Mouse (Mus musculus) forebrain, postnatal 0 days (tissue): Measurements from ENCODE around the gene Tmc3. TPM values are rescaled to one million over a fixed set of nuclear protein-coding genes. Genes with fewer than 3 reads are reported as not detected.

ENCODE experiments used
- ATAC-seq: fragments of 200-750 bp; cut with Nextera tagmentation; 2 replicates; pipeline ENCODE4 v1.8.0; 2017; ENCODE audit warnings: mild to moderate bottlenecking, moderate library complexity
- DNase-seq: peaks from one replicate; pipeline ENCODE4 v3.0.0-alpha.2; 2015
- H3K27ac ChIP-seq: fragments of 300-500 bp; sonication (generic); 2 replicates; pipeline ENCODE4 v1.5.1; 2014; ENCODE audit warnings: low read depth, mild to moderate bottlenecking, antibody characterized with exemption, low read length, moderate library complexity, mixed read lengths
- H3K27me3 ChIP-seq: fragments of 300-500 bp; sonication (generic); 2 replicates; pipeline ENCODE4 v1.6.1; 2014; ENCODE audit warnings: mild to moderate bottlenecking, low read length, mixed read lengths; ENCODE audit not compliant: insufficient read depth
- H3K36me3 ChIP-seq: fragments of 300-500 bp; sonication (generic); 2 replicates; pipeline ENCODE4 v1.6.1; 2014; ENCODE audit warnings: mild to moderate bottlenecking, moderate library complexity; ENCODE audit not compliant: insufficient read depth
- H3K4me1 ChIP-seq: fragments of 300-500 bp; sonication (generic); 2 replicates; pipeline ENCODE4 v1.6.1; 2014; ENCODE audit warnings: antibody characterized with exemption; ENCODE audit not compliant: insufficient read depth
- H3K4me2 ChIP-seq: fragments of 300-500 bp; sonication (generic); 2 replicates; pipeline ENCODE4 v1.6.1; 2014; ENCODE audit warnings: low read depth, mild to moderate bottlenecking, moderate library complexity
- H3K4me3 ChIP-seq: fragments of 300-500 bp; sonication (generic); 2 replicates; pipeline ENCODE4 v1.5.1; 2014; ENCODE audit warnings: low read depth, low read length, mixed read lengths
- H3K9ac ChIP-seq: fragments of 300-500 bp; sonication (generic); 2 replicates; pipeline ENCODE4 v1.6.1; 2014; ENCODE audit warnings: mild to moderate bottlenecking
- H3K9me3 ChIP-seq: fragments of 300-500 bp; sonication (generic); 2 replicates; pipeline ENCODE4 v1.6.1; 2016; ENCODE audit warnings: low read length
- CTCF ChIP-seq: sonication (generic); IDR thresholded peaks from 2 replicates; pipeline ENCODE4 v1.5.1; 2016; ENCODE audit warnings: antibody characterized with exemption, control low read depth, low read depth
- WGBS: fragments of 180-500 bp; shearing (Covaris S2); extraction: QIAGEN DNeasy Blood & Tissue Kit; methylation state at CpG from one replicate; pipeline ENCODE4 v1.1.7; 2014; 5-methylcytosine and 5-hydroxymethylcytosine counted together
- polyA plus RNA-seq: library from polyadenylated mRNA; unstranded; fragments of >200 nt; fragmentation: Nextera tagmentation; extraction: Ambion mirVana; gene quantifications from 2 replicates; pipeline ENCODE4 v1.2.1, GENCODE M21; 2015
- total RNA-seq: library from RNA; depleted of rRNA; stranded (reverse); fragments of >200 nt; gene quantifications from 2 replicates; pipeline ENCODE4 v1.2.3, GENCODE M21; 2014

The Tmc3 gene
- total and polyA plus RNA-seq, 2 experiments from 2014 or later, result 0.08 to 0.24 TPM

GRCm38 (mm10) chr7:83598997-83599912, 14.5 kb downstream of the Tmc3 start:
- DNase-seq, result no peak
- Histone ChIP-seq H3K27me3 (no peaks in the 10 kb centered on the region), H3K4me2 (no peak overlapping the region), H3K4me3 (no peak overlapping the region), H3K9ac (no peak overlapping the region), H3K4me1 (no peaks in the 10 kb centered on the region), H3K36me3 (no peaks in the 10 kb centered on the region), H3K9me3 (no peaks in the 10 kb centered on the region), H3K27ac (no peak overlapping the region)
- no peak for TF ChIP-seq CTCF
- ATAC-seq, result no peak
- 92% methylated on average over 13 of the region's 13 CpGs for WGBS

DNA sequence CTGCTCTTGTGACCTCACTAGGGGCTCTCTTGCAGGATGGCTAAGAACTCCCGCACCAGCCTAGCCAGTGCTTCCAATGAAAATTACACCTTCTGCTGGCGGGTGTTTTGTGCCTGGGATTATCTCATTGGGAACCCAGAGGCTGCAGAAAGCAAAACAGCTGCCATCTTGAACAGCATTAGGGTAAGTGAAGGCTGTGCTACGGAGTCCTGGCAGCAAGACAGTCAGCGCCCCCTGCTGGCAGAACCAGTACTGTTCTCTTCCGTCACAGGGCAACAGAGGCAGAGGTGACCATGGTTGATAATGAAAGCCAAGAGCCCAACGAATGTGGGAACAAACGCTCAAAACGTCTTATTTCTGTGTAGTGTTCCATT, 15.2 kb downstream of the Tmc3 start:
- no peaks in the 10 kb centered on the region for H3K27me3 ChIP-seq
- H3K36me3 ChIP-seq, result no peaks in the 10 kb centered on the region
- WGBS, result 61% methylated on average over 8 of the region's 8 CpGs
- no peak for ATAC-seq
- TF ChIP-seq CTCF, result peak; percentile 57
- H3K9ac ChIP-seq, result no peak overlapping the region
- no peak overlapping the region for H3K4me3 ChIP-seq
- H3K4me1 ChIP-seq, result no peaks in the 10 kb centered on the region
- peak; percentile 8 for DNase-seq
- no peak overlapping the region for H3K27ac ChIP-seq
- H3K9me3 ChIP-seq, result no peaks in the 10 kb centered on the region
- no peak overlapping the region for H3K4me2 ChIP-seq

- no peaks in the 10 kb centered on the region for H3K4me1 ChIP-seq
- no peaks in the 10 kb centered on the region for H3K27me3 ChIP-seq
- no peak for TF ChIP-seq CTCF
- no peak overlapping the region for H3K4me3 ChIP-seq
- ATAC-seq (no peak), DNase-seq (no peak)
- no peak overlapping the region for H3K27ac ChIP-seq
- H3K9me3 ChIP-seq, result no peaks in the 10 kb centered on the region
- no peaks in the 10 kb centered on the region for H3K36me3 ChIP-seq
- WGBS, result 91% methylated on average over 7 of the region's 7 CpGs
- no peak overlapping the region for H3K4me2 ChIP-seq
- H3K9ac ChIP-seq, result no peak overlapping the region
These were observed 19.6 kb downstream of the Tmc3 start for GRCm38 (mm10) chr7:83604180-83604944.

- Histone ChIP-seq H3K4me2 (no peak overlapping the region), H3K4me1 (no peaks in the 10 kb centered on the region), H3K9me3 (no peaks in the 10 kb centered on the region), H3K27ac (no peak overlapping the region), H3K27me3 (no peaks in the 10 kb centered on the region), H3K36me3 (no peaks in the 10 kb centered on the region), H3K9ac (no peak overlapping the region), H3K4me3 (no peak overlapping the region)
- no peak for TF ChIP-seq CTCF
- no peak for DNase-seq
- ATAC-seq, result no peak
- WGBS, result 91% methylated on average over 2 of the region's 2 CpGs
These were observed 22.1 kb downstream of the Tmc3 start for GRCm38 (mm10) chr7:83606796-83607195.

GRCm38 (mm10) chr7:83609891-83610290, 25.2 kb downstream of the Tmc3 start:
- no peaks in the 10 kb centered on the region for H3K27me3 ChIP-seq
- H3K27ac ChIP-seq, result no peak overlapping the region
- DNase-seq (no peak), ATAC-seq (no peak)
- H3K9me3 ChIP-seq, result no peaks in the 10 kb centered on the region
- 94% methylated on average over 4 of the region's 4 CpGs for WGBS
- H3K4me3 ChIP-seq, result no peak overlapping the region
- H3K4me2 ChIP-seq, result no peak overlapping the region
- no peak overlapping the region for H3K9ac ChIP-seq
- no peaks in the 10 kb centered on the region for H3K4me1 ChIP-seq
- H3K36me3 ChIP-seq, result no peaks in the 10 kb centered on the region
- no peak for TF ChIP-seq CTCF

GRCm38 (mm10) chr7:83611886-83612285, 27.2 kb downstream of the Tmc3 start:
- Histone ChIP-seq H3K4me1 (no peaks in the 10 kb centered on the region), H3K27me3 (no peaks in the 10 kb centered on the region), H3K9ac (no peak overlapping the region), H3K4me2 (no peak overlapping the region), H3K36me3 (no peaks in the 10 kb centered on the region), H3K4me3 (no peak overlapping the region), H3K9me3 (no peaks in the 10 kb centered on the region), H3K27ac (no peak overlapping the region)
- no peak for TF ChIP-seq CTCF
- no peak for ATAC-seq
- WGBS, result 96% methylated on average over 1 of the region's 1 CpGs
- DNase-seq, result no peak

- no peaks in the 10 kb centered on the region for H3K36me3 ChIP-seq
- H3K9ac ChIP-seq, result no peak overlapping the region
- no peak for TF ChIP-seq CTCF
- DNase-seq (peak; percentile 11), ATAC-seq (no peak; the same call in 1 of the 2 replicates)
- no peak overlapping the region for H3K4me3 ChIP-seq
- H3K9me3 ChIP-seq, result no peaks in the 10 kb centered on the region
- 77% methylated on average over 3 of the region's 3 CpGs for WGBS
- H3K4me2 ChIP-seq, result no peak overlapping the region
- no peak overlapping the region for H3K27ac ChIP-seq
- H3K27me3 ChIP-seq, result no peaks in the 10 kb centered on the region
- no peaks in the 10 kb centered on the region for H3K4me1 ChIP-seq
These were observed 30.5 kb downstream of the Tmc3 start for GRCm38 (mm10) chr7:83615272-83615671.
